Mouse (Mus musculus): ENCODE data around the gene Gtpbp1.

- TF ChIP-seq CTCF (IDR thresholded peaks at IDR 0.05) (no peak), POLR2A (IDR thresholded peaks at IDR 0.05; ENCODE audit: insufficient read depth, low read depth, low read length) (no peak)
Measured at GRCm38 (mm10) chr15:79770629-79771240, 80.1 kb downstream of the Gtpbp1 start.
